Mouse (Mus musculus): Measurements from ENCODE around the gene Gsg1l. TPM values are rescaled to one million over a fixed set of nuclear protein-coding genes. Genes with fewer than 3 reads are reported as not detected.

Gsg1l gene
- polyA plus RNA-seq, 1 experiment, result not detected

- Histone ChIP-seq H3K4me3 (ENCODE audit: insufficient read depth, low read length) (no peak overlapping the region), H3K27ac (ENCODE audit: insufficient read depth, low read depth, low read length) (no peak overlapping the region), H3K4me1 (ENCODE audit: control insufficient read depth, insufficient read depth, low read length) (no peaks in the 10 kb centered on the region)
- TF ChIP-seq POLR2A (IDR thresholded peaks at IDR 0.05; ENCODE audit: borderline replicate concordance, low read depth, low read length) (no peak), CTCF (IDR thresholded peaks at IDR 0.05; ENCODE audit: low read depth, low read length) (no peak)
Observed at GRCm38 (mm10) chr7:125975414-125975813, 106.8 kb downstream of the Gsg1l start.

GRCm38 (mm10) chr7:125973874-125974273 is 108.3 kb downstream of the Gsg1l start:
- TF ChIP-seq CTCF (IDR thresholded peaks at IDR 0.05; ENCODE audit: low read depth, low read length), result no peak
- no peak for TF ChIP-seq POLR2A (IDR thresholded peaks at IDR 0.05; ENCODE audit: borderline replicate concordance, low read depth, low read length)
- Histone ChIP-seq H3K4me1 (ENCODE audit: control insufficient read depth, insufficient read depth, low read length) (no peaks in the 10 kb centered on the region), H3K27ac (ENCODE audit: insufficient read depth, low read depth, low read length) (no peak overlapping the region), H3K4me3 (ENCODE audit: insufficient read depth, low read length) (no peak overlapping the region)

- TF ChIP-seq CTCF (IDR thresholded peaks at IDR 0.05; ENCODE audit: low read depth, low read length), result no peak
- TF ChIP-seq POLR2A (IDR thresholded peaks at IDR 0.05; ENCODE audit: borderline replicate concordance, low read depth, low read length), result no peak
- Histone ChIP-seq H3K4me1 (ENCODE audit: control insufficient read depth, insufficient read depth, low read length) (no peaks in the 10 kb centered on the region), H3K27ac (ENCODE audit: insufficient read depth, low read depth, low read length) (no peak overlapping the region), H3K4me3 (ENCODE audit: insufficient read depth, low read length) (no peak overlapping the region)
Observed at GRCm38 (mm10) chr7:125972776-125973175, 109.4 kb downstream of the Gsg1l start.

- Histone ChIP-seq H3K4me3 (ENCODE audit: insufficient read depth, low read length) (no peak overlapping the region), H3K27ac (ENCODE audit: insufficient read depth, low read depth, low read length) (no peak overlapping the region), H3K4me1 (ENCODE audit: control insufficient read depth, insufficient read depth, low read length) (no peaks in the 10 kb centered on the region)
- no peak for TF ChIP-seq POLR2A (IDR thresholded peaks at IDR 0.05; ENCODE audit: borderline replicate concordance, low read depth, low read length)
- TF ChIP-seq CTCF (IDR thresholded peaks at IDR 0.05; ENCODE audit: low read depth, low read length), result no peak
Observed at GRCm38 (mm10) chr7:125972174-125972672, 110.0 kb downstream of the Gsg1l start.

- H3K27ac ChIP-seq (ENCODE audit: insufficient read depth, low read depth, low read length), result no peak overlapping the region
- no peaks in the 10 kb centered on the region for H3K4me1 ChIP-seq (ENCODE audit: control insufficient read depth, insufficient read depth, low read length)
- TF ChIP-seq CTCF (IDR thresholded peaks at IDR 0.05; ENCODE audit: low read depth, low read length) (no peak), POLR2A (IDR thresholded peaks at IDR 0.05; ENCODE audit: borderline replicate concordance, low read depth, low read length) (no peak)
- H3K4me3 ChIP-seq (ENCODE audit: insufficient read depth, low read length), result no peak overlapping the region
Observed at GRCm38 (mm10) chr7:125969076-125969475, 113.1 kb downstream of the Gsg1l start.

GRCm38 (mm10) chr7:125966402-125967261 is 115.6 kb downstream of the Gsg1l start:
- Histone ChIP-seq H3K4me3 (ENCODE audit: insufficient read depth, low read length) (no peak overlapping the region), H3K27ac (ENCODE audit: insufficient read depth, low read depth, low read length) (no peak overlapping the region), H3K4me1 (ENCODE audit: control insufficient read depth, insufficient read depth, low read length) (no peaks in the 10 kb centered on the region)
- TF ChIP-seq POLR2A (IDR thresholded peaks at IDR 0.05; ENCODE audit: borderline replicate concordance, low read depth, low read length) (no peak), CTCF (IDR thresholded peaks at IDR 0.05; ENCODE audit: low read depth, low read length) (no peak)

GRCm38 (mm10) chr7:125964087-125964607 is 118.1 kb downstream of the Gsg1l start:
- TF ChIP-seq CTCF (IDR thresholded peaks at IDR 0.05; ENCODE audit: low read depth, low read length), result no peak
- no peak for TF ChIP-seq POLR2A (IDR thresholded peaks at IDR 0.05; ENCODE audit: borderline replicate concordance, low read depth, low read length)
- H3K4me1 ChIP-seq (ENCODE audit: control insufficient read depth, insufficient read depth, low read length), result no peaks in the 10 kb centered on the region
- no peak overlapping the region for H3K4me3 ChIP-seq (ENCODE audit: insufficient read depth, low read length)
- H3K27ac ChIP-seq (ENCODE audit: insufficient read depth, low read depth, low read length), result no peak overlapping the region

GRCm38 (mm10) chr7:125959294-125960048 is 122.7 kb downstream of the Gsg1l start:
- TF ChIP-seq POLR2A (IDR thresholded peaks at IDR 0.05; ENCODE audit: borderline replicate concordance, low read depth, low read length) (no peak), CTCF (IDR thresholded peaks at IDR 0.05; ENCODE audit: low read depth, low read length) (no peak)
- H3K4me1 ChIP-seq (ENCODE audit: control insufficient read depth, insufficient read depth, low read length), result no peaks in the 10 kb centered on the region
- H3K27ac ChIP-seq (ENCODE audit: insufficient read depth, low read depth, low read length), result no peak overlapping the region
- H3K4me3 ChIP-seq (ENCODE audit: insufficient read depth, low read length), result no peak overlapping the region

GRCm38 (mm10) chr7:125958856-125959255 is 123.4 kb downstream of the Gsg1l start:
- H3K4me1 ChIP-seq (ENCODE audit: control insufficient read depth, insufficient read depth, low read length), result no peaks in the 10 kb centered on the region
- no peak overlapping the region for H3K27ac ChIP-seq (ENCODE audit: insufficient read depth, low read depth, low read length)
- H3K4me3 ChIP-seq (ENCODE audit: insufficient read depth, low read length), result no peak overlapping the region
- no peak for TF ChIP-seq POLR2A (IDR thresholded peaks at IDR 0.05; ENCODE audit: borderline replicate concordance, low read depth, low read length)
- no peak for TF ChIP-seq CTCF (IDR thresholded peaks at IDR 0.05; ENCODE audit: low read depth, low read length)

Measured in bone marrow macrophage, adult 2 months (primary cell).